ENCODE assay signal across 14 mouse cellular contexts in the genomic region with DNA sequence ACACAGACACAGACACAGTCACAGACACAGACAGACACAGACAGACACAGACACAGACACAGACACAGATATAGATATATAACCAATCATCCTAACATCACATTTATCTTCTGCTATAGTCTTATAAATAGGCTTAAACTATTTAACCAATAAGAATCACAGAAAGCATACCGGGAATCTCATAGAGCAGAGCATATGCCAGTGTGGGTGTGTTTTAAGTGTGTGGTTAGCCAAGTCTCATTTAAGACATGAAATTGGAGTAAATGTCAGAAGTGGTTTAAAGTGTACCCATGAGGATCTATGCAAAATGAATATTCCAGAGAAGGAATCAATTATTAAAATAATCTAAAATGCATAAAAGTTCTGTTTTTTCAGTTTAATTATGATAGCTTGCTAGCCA.
"Had no signal": no experiment of that assay in that cellular context is flagged by ENCODE, and none has a peak within 500 bp of the region (broad histone marks: within the 10 kb centered on the region; RNA-seq: fewer than 3 reads in every experiment).

No protein-coding gene starts in this region.

- ATAC-seq: intestine, embryonic 15.5 days; liver, postnatal 0 days; lung, postnatal 0 days had no signal

- DNase-seq: kidney, adult 11 months; kidney, adult 8-10 months; kidney, postnatal 10 days; kidney, postnatal 36 days; left cerebral cortex, postnatal 4 days; liver, postnatal 0 days; lung, embryonic 14.5 days; midbrain, embryonic 14.5 days; right cerebral cortex, postnatal 25 days; thymus, adult 2 months; thymus, postnatal 14 days; thymus, postnatal 4 days had no signal
